Mouse (Mus musculus): ENCODE measurements around the gene Nup133.
A peak's percentile ranks its signal among the peaks of the same experiment; 100 is the strongest.

- TF ChIP-seq CTCF (conservative IDR thresholded peaks at IDR 0.05; ENCODE audit: insufficient read depth, insufficient read length, low read depth, low read length), result peak; percentile 70
- no peak for TF ChIP-seq POLR2A (IDR thresholded peaks at IDR 0.05; ENCODE audit: low read depth, low read length)
Measured at GRCm38 (mm10) chr8:123992587-123992986, 43.5 kb upstream of the Nup133 start.
